Mouse (Mus musculus) liver, adult 2 months (tissue): ENCODE results near the gene Foxp1.

Experiments
- CTCF ChIP-seq: fragments of 200-500 bp; IDR thresholded peaks from 2 replicates; pipeline ENCODE4 v1.5.1; 2011; ENCODE audit warnings: low read depth, low read length, control low read depth
- POLR2A ChIP-seq: fragments of 200-500 bp; IDR thresholded peaks from 2 replicates; pipeline ENCODE4 v1.6.1; 2011; ENCODE audit warnings: low read length, control low read depth; ENCODE audit not compliant: insufficient read depth; ENCODE audit errors: extremely low read depth

- no peak for TF ChIP-seq POLR2A
- no peak for TF ChIP-seq CTCF
Measured at GRCm38 (mm10) chr6:99395745-99396144, 126.8 kb downstream of the Foxp1 start.
